Mouse (Mus musculus) liver, adult 2 months (tissue): Measurements from ENCODE around the gene Nos1.

Experiments
- CTCF ChIP-seq: fragments of 200-500 bp; IDR thresholded peaks from 2 replicates; pipeline ENCODE4 v1.5.1; 2011; ENCODE audit warnings: low read depth, low read length, control low read depth
- POLR2A ChIP-seq: fragments of 200-500 bp; IDR thresholded peaks from 2 replicates; pipeline ENCODE4 v1.6.1; 2011; ENCODE audit warnings: low read length, control low read depth; ENCODE audit not compliant: insufficient read depth; ENCODE audit errors: extremely low read depth

DNA sequence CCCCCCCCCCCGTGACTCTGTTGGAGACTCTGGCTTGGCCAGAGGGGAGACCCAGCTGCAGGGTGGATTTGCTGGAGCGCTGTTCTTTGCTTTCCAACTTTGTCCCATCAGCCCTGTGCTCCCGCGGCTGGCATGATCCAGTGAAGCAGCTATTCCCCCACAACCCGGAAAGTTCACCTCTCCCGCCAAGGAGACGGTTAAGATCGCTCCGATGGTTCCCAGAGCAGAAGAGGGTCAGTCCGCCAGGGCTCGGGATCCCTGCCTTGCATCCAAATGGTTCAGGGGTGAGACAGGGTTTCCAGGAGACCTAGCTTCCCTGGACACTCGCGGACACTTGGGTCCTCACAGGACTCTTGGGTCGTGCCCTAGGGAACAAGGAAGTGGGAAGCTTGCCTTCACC, 61.9 kb downstream of the Nos1 start:
- TF ChIP-seq POLR2A: no peak
- no peak for TF ChIP-seq CTCF
